Mouse (Mus musculus): ENCODE data around the gene Nbl1.

Nbl1 gene

DNA sequence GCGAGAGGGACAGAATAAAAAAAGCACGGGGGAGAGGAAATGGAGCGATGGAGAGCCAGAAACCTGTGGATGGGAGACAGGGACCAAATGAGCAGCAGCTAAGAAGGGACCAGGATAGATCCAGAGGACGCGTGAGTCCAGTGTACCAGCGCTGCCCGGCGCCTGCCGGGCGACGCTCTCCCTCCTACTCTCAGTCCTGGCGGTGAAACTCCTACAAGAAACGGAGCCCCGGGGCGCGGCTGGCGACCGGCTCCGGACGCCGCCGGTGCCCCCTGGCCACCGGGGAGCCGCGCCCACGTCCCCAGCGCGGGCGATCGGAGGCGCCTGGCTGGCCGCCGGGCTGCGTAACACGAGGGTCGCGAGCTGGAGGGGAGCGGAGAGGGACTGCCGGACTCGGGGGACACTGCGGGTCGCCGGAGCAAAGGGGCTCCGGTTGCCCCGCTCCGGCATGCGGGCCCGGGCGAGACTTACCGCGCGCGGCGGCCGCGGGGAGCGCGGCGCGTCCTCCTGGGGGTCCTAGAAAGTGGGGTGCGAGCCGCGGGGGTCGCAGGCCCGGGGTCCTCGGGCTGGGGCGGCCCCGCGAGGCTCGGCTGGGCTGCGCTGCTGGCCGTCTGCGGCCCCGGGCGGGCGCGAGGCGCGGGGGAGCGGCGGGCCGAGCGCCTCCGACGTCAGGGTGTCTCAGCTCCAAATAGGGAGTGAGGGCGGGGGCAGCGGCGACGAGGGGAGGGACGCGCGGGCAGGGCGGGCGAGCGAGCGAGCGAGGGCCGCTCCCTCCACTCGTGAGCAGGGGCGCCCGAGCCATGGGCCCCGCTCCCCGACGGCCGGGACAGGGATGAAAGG is at the start of gene Nbl1:
Nbl1 (minus strand) TSS at position 638 of the 840 bp plus-strand sequence.
- DNase-seq (ENCODE audit: low spot score in 2 of 2): no peak

DNA sequence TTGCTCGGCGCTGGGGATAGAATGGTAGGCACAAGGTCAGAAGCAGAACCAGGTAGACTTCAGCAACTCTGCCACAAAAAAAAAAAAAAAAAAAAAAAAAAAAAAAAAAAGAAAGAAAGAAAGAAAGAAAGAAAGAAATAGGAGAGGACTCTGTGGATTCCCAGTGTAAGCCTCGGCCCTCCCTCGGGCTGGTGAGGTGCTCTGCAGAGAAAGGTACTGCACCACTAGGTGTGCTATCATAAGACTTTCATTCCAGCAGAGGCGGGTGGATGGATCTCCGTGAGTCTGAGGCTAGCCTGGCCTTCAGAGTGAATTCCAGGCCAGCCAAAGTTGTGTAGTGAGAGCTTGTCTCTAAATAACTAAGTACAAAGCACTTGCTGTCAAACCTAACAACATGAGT is 49.0 kb upstream of the Nbl1 start:
- DNase-seq (ENCODE audit: low spot score in 2 of 2): no peak

DNA sequence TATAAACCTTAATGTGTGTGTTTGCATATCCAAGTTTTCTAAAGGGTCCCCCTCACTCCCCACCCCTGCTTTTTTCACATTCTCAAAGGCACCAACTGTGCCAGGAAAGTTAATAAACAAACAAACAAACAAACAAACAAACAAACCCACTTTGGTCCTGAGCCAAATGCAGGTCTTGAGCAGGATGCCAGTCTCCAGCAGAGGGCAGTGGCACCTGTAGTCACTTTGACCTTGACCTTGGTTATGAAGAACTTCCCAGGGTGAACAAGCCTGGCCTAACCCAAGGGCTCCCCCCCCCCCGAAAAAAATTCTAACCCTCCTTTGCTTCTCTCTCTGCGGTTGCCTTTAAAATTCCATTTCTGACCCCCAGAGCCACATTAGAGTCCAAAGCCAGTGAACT is 47.5 kb upstream of the Nbl1 start:
- DNase-seq (ENCODE audit: low spot score in 2 of 2): no peak

DNA sequence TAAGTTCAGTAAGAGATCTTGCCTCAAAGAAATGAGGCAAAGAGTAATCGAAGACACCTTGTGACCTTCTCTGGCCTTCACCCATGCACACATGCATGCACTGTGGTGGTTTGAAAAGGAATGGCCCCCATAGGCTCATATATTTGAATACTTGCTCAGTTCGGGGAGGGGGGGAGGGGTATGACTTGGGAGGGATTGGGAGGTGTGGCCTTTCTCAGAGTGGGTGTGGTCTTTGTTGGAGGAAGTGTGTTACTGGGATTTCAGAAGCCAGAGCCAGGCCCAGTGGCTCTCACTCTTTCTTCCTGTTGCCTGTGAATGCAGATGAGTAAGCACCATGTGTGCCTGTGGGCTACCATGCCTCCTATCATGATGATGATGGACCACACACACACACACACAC is 43.2 kb upstream of the Nbl1 start:
- DNase-seq (ENCODE audit: low spot score in 2 of 2): no peak

DNA sequence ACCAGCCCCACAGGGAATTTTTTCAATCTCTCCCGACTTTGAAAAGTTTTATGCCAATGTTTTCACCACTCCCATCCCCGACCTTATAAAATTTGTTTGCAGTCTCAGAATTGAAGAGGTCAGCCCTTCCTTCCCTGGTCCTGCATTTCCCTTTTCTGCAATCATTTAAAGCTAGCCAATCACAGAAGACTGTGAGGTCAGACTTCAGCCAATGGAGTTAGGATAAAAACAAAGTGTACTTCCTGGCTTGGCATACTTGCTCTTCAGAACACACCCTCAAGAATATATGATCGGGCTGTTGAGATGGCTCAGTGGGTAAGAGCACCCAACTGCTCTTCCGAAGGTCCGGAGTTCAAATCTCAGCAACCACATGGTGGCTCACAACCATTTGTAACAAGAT is 40.3 kb upstream of the Nbl1 start:
- DNase-seq (ENCODE audit: low spot score in 2 of 2): no peak

DNA sequence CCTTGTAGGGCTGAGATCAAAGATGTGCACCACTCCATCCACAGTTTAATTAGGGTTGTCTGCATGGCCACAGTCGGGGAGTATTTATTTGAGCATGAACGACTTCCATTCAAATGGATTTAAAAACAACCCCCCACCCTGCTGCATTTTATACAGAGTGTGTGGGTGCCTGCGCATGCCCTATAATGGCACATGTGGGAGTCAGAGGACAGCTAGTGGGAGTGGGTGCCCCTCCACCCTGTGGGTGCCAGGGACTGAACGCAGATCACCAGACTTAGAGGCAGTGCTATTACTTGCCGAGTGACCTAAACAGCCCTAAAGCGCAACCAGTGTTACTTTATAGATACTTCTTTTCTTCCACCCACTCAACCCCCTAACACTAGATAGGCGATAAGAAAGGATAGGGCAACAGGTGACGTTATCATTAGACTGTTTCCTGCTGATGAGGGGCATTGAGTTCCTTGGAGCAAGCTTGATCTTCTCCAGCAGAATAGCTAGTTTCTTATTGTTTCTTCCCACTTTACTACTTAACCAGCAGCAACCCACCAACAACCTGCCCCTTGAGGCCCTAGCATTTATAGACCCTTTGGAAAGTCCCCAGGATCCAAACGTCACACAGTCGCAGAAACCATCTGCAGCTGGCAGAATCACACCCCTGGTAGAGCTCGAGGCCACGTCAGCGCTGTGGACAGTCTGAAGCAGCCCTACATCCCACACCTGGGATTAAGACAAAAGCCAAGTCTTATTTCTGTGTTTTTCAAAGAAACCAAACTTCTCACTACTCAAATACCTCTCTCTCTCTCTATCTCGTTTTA is 39.3 kb upstream of the Nbl1 start:
- DNase-seq (ENCODE audit: low spot score in 2 of 2): no peak

DNA sequence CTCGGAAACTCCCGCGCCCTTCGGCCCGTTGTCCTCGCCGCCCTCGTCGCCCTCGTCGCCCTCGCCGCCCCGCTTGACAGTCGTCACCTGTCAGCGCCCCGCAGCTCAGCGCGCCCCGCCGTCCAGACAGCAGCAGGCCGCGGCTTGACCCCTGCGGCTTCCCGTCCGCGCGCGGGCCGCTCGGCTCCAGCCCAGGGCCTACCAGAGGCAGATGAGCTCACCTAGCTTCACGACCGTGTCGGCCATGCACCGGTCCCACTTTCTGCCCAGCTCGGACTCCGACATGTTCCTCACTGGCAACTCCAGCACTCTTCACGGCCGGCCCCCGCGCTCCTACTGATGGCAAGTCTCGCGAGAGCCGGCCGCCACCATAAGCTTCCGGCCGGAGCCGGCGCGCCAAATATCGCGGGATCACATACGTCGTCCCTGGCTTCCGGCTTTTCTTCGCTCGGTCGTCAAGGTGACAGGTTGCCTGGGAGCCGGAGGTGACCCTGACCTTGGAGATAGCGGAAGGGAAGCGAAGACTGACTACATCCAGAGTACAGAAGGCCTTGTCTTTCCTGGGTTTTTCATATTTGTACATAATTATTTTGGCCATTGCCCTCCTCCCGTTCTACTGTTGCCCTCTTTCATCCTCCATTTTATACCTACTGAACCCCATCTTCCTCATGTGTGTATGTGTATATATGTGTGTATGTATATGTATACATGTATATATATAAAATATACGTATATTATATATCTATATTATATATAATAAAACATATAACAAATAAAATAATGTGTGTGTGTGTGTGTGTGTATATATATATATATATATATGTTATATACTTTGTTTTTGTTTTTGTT is 38.1 kb upstream of the Nbl1 start, which contains the start of gene Minos1:
Minos1 (minus strand) TSS at position 413 of the 849 bp plus-strand sequence.
- peak; percentile 95 to 96 for DNase-seq (ENCODE audit: low spot score in 2 of 2)

DNA sequence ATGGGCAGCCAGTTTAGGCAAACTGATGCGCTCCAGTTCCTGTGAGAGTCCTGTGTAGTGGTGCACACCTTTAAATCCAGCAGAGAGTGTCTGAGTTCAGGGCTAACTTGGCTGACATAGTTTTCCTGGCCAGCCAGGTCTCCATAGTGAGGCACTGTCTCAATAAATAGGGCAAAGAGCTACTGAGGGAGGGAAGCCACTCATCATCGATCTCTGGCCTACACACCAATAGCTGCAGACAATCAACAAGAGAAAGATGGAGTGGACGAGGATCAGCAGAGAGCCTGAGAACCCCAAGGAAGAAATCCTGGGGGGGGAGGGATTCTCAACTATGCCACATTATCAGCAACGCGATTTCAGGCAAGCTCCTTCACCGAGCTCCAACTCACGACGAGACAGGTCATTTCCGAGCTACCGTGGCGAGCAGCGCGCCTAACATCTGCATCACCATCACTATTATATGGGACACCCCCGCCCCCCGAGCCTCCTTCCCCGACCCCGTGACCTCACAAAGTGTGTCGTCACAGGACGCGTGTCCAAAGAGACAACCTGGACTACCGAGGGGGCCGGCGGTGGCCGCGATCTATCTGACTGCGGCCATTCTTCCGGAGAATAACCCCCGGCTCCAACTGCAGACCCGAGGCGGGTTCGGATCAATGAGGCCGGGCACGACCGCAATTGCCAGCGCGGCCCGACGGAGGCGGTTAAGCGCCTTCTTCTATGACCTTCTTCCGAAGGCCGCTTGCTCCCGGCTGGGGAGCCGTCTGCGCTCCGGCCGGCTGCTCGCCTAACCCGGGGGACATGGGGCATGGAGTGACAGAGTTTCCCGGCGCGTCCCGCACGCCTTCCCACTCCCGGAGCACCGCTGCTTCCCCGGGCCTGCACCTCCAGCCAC is 37.3 kb upstream of the Nbl1 start:
- DNase-seq (ENCODE audit: low spot score in 2 of 2): peak; percentile 9 to 34

DNA sequence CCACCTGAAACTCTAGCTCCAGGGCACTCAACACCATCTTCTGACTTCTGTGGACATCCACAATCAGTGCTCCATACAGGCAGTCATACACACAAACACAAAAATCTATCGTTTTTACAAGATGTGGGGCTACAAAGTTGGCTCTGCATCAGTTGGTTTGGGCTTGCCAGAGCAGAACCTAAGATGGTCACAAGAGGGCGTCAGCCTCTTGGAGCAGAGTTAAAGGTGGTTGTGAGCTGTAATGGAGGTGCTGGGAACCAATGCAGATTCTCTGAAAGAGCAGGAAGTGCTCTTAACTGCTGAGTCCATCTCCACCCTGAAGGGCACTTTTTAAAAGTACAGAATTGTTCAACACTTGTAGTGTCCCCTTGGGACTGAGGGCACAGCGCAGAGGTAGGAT is 33.7 kb upstream of the Nbl1 start:
- DNase-seq (ENCODE audit: low spot score in 2 of 2): no peak

DNA sequence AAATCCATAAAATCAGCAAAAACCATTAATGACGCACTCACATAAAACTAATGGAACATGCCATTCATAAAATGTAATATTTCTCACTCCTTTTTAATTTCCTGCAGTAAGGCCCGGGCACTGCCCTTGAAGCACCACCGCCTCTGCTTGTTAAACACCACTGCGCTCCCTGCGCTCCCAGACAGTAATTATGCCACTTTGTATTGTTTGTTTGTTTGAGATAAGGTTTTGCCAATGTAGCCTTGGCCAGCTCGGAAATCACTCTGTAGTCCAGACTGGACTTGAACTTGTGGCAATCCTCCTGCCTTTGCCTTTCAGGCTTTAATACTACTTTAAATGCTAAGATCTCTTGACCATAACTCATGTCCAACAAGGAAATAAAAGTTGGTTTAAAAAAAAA is 32.1 kb upstream of the Nbl1 start:
- DNase-seq (ENCODE audit: low spot score in 2 of 2): no peak

DNA sequence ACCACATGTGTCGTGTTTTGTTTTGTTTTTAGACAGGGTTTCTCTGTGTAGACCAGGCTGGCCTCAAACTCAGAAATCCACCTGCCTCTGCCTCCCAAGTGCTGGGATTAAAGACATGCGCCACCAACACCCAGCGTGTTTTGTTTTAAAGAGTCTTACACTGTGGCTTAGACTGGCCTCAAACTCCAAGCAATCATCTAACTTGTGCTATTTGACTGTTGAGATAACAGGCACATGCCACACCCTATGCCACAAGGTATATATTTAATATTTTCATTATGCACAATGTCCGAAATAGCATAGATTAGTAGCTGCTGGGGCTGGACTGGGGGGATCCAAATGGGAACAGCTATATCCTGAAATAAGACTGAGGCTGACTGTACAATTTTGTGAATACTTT is 29.8 kb upstream of the Nbl1 start:
- DNase-seq (ENCODE audit: low spot score in 2 of 2): no peak

DNA sequence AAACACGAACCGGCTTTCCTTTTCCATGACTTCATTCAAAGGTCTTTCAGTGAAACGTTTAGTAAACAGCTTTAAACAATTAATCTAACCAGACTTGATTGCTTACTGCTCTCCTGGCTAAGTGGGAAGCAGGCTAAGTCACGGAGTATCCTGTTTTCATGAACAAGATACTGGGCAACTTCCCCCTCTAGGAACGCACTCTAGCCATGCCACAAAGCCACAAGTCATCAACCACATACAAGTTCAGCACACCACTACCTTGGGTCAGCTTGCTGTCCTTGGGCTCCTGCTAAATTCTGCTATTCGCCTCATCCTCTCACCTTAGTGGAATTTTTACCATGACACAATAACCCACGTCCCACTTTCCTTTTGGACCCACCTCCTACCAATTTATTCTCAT is 28.2 kb upstream of the Nbl1 start:
- DNase-seq (ENCODE audit: low spot score in 2 of 2): no peak

DNA sequence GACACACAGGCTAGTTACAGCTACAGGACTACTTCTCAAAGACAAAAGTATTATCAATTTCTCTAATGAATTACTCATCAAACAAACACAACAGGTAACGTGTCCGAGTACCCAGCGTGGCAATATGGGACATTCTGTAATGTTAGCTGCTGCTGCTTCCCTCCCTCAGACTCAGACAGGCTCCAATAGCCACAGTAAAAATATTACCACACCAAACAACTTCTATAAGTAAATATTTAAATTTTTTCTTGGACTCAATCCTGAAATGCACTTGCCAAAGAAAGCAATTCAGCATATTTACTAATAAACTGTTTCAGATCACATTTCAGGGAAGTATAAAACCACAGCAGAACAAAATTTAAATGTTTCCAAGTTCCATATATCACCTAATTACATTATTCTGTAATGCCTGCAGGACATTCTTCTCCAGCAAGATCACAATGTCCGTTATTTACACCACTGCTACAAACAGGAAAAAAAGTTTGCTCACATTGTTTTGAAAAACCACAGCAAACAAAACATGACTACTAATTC is 27.6 kb upstream of the Nbl1 start:
- DNase-seq (ENCODE audit: low spot score in 2 of 2): no peak

DNA sequence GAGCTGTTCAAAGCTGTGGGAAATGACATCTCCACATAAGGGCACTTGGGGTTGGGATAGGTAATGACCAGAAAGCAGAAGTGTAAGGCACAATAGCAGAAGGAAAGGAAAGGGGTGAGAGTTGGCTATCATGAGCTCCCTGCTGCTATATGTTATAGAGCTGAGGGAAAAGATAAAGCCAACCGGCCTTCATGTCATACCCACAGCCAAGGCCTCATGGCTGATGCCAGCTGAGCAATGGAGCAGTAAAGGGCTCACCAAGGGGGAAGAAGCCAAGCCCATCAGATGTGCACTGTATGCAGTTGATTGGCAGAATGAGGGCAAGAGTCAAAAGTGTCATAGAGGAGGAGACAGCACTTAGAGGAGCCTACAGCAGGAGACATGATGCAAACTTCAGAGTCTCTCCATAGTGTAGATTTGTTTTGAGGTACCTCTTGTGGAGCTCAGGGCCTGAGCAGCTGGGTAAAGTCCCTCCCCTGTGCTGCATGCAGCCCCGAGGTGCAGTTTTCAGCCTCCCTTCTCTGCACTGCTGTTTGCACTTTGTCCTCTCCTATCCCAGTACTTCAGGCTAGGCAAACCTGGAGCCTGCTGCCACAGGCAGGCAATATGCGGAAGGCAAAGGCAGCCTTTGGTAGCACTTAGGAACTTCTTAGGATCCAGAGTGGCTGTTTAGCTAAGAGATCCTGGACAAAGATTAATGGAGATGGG is 23.7 kb upstream of the Nbl1 start:
- peak; percentile 23 to 25 for DNase-seq (ENCODE audit: low spot score in 2 of 2)

DNA sequence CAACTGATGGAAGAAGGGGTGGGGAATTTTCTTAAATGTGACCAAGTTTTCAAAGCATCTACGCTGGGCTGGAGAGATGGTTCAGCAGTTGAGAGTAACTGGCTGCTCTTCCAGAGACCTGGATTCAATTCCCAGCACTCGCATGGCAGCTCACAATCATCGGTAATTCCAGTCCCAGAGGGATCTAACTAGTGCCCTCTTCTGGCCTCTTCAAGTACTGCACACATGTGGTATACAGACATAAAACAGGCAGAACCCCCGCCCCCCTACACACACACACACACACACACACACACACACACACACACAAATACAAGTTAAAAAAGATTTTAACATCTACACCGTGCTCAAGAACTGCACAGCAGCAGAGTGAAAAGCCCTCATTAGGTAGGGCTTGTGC is 22.9 kb upstream of the Nbl1 start:
- DNase-seq (ENCODE audit: low spot score in 2 of 2): no peak

DNA sequence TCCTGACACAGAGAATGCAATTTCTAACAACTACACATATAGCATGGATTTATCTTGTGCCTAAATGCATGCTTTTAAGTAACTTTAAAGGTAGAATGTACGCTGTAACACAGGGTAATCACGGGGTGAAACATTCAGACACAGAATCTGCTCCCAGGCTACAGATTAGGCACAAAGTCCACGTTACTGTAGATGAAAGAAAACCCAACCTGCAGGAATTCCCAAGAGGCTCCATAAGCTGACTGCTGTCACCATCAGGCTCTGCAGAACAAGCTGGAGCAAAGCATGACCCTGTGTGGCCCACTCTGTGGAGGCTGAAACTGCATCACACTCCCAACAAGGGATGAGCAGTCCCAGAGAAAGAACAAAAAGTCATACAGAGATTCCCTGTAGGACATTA is 19.7 kb upstream of the Nbl1 start:
- DNase-seq (ENCODE audit: low spot score in 2 of 2): no peak

DNA sequence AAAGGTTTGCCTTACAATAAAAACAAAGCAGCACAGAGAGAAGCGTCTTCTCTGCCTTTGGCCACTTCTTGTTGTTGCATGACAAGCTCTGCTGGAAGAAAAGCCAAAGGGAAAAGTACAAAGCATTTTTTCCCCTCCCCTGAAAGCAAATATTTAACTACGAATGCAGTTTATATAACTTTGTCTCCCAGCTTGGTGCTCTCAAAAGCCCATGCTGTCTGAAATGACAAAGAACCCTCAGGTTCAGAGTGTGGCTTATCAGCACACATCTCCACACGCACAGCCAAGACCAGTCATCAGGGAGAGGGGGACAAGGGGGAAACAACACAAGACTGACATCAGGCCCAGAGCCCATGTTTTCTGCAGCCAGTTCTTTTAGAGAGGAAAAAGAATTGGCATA is 18.6 kb upstream of the Nbl1 start:
- DNase-seq (ENCODE audit: low spot score in 2 of 2): no peak

DNA sequence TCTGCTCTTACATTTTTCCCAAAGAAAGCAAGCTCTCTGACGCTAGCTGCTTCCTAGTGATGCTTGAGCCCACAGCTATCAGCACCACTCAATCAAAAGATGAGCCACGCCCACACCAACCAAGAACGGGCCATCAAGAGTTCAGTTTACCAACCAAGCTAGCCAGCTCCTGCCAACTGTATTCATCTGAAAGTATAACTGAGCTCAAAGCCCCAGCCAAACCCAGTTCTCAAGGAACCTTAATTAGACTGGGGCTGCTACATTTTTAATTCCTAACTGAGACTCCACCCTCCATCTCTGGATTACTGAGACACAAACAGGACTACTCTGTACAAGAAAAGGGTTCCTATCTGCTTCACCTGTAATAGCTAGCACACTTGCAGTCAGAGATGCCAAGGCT is 18.1 kb upstream of the Nbl1 start:
- no peak for DNase-seq (ENCODE audit: low spot score in 2 of 2)

DNA sequence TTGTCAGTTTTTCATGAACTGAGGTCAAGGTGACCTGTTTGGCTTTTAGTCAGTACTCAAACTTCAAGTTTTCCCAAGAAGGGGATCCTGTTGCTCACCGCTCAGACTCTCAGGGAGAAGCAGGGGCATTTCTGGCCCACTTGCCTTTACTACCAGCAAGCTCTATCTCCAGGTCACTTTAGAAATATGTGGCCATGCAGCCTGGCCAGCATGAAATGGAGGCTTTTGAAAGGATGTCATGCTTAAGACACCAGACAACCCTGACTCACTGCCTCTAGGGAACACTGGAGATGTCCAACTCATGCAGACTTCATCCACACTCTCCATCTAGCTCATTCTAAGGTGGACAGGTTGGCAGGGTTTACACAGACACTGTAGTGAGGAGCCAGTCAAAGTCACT is 12.7 kb upstream of the Nbl1 start:
- DNase-seq (ENCODE audit: low spot score in 2 of 2): no peak

DNA sequence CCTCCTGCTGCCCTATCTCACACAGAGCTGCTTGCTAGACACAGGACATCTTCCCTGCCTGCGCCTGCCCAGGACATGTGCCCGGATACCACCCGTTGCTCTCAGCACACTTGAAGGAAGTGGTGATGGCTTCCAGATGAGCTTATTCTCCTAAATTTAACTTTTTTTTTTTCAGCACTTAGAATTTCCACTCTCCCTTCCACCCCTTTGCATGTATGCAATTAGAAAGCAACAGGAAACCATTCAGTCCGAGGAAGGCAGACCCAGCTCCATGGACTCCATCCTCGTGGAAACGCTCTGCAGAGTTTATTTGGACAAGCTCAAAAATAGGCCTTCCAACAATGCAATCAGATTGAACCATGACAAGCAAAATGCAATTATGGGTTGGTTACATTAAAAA is 8.8 kb upstream of the Nbl1 start:
- DNase-seq (ENCODE audit: low spot score in 2 of 2): no peak
